Mouse (Mus musculus): ENCODE measurements around the gene Man1a. TPM values are rescaled to one million over a fixed set of nuclear protein-coding genes. Genes with fewer than 3 reads are reported as not detected.

Gene Man1a
- polyA plus RNA-seq, 1 experiment: 7.7 TPM

GRCm38 (mm10) chr10:54089923-54090322 is 13.5 kb upstream of the Man1a start:
- Histone ChIP-seq H3K27ac (ENCODE audit: insufficient read depth, low read length) (no peak overlapping the region), H3K4me1 (ENCODE audit: control insufficient read depth, insufficient read depth, low read length) (no peaks in the 10 kb centered on the region), H3K4me3 (replicated peaks; ENCODE audit: insufficient read depth, low read depth, low read length) (no peak overlapping the region), H3K27me3 (ENCODE audit: control insufficient read depth, insufficient read depth, low read length) (no peaks in the 10 kb centered on the region)
- no peak for TF ChIP-seq POLR2A (IDR thresholded peaks at IDR 0.05; ENCODE audit: borderline replicate concordance, insufficient read depth, low read length)
- TF ChIP-seq CTCF (IDR thresholded peaks at IDR 0.05; ENCODE audit: borderline replicate concordance, insufficient read depth, low read depth, low read length): no peak
- WGBS: 88% methylated on average over 6 of the region's 6 CpGs
- no peak for DNase-seq

GRCm38 (mm10) chr10:54087346-54087745 is 10.9 kb upstream of the Man1a start:
- whole genome bisulfite sequencing: 81% methylated on average over 3 of the region's 3 CpGs
- no peaks in the 10 kb centered on the region for H3K27me3 ChIP-seq (ENCODE audit: control insufficient read depth, insufficient read depth, low read length)
- DNase-seq: no peak
- H3K27ac ChIP-seq (ENCODE audit: insufficient read depth, low read length): no peak overlapping the region
- H3K4me1 ChIP-seq (ENCODE audit: control insufficient read depth, insufficient read depth, low read length): no peaks in the 10 kb centered on the region
- H3K4me3 ChIP-seq (replicated peaks; ENCODE audit: insufficient read depth, low read depth, low read length): no peak overlapping the region
- TF ChIP-seq CTCF (IDR thresholded peaks at IDR 0.05; ENCODE audit: borderline replicate concordance, insufficient read depth, low read depth, low read length): no peak
- TF ChIP-seq POLR2A (IDR thresholded peaks at IDR 0.05; ENCODE audit: borderline replicate concordance, insufficient read depth, low read length): no peak

GRCm38 (mm10) chr10:54085073-54085472 is 8.7 kb upstream of the Man1a start:
- Histone ChIP-seq H3K4me1 (ENCODE audit: control insufficient read depth, insufficient read depth, low read length) (no peaks in the 10 kb centered on the region), H3K27ac (ENCODE audit: insufficient read depth, low read length) (no peak overlapping the region), H3K4me3 (replicated peaks; ENCODE audit: insufficient read depth, low read depth, low read length) (no peak overlapping the region), H3K27me3 (ENCODE audit: control insufficient read depth, insufficient read depth, low read length) (no peaks in the 10 kb centered on the region)
- TF ChIP-seq CTCF (IDR thresholded peaks at IDR 0.05; ENCODE audit: borderline replicate concordance, insufficient read depth, low read depth, low read length) (no peak), POLR2A (IDR thresholded peaks at IDR 0.05; ENCODE audit: borderline replicate concordance, insufficient read depth, low read length) (no peak)
- WGBS: 87% methylated on average over 2 of the region's 2 CpGs
- DNase-seq: no peak

GRCm38 (mm10) chr10:54077005-54077404 is 596 bp upstream of the Man1a start:
- H3K27me3 ChIP-seq (ENCODE audit: control insufficient read depth, insufficient read depth, low read length): no peaks in the 10 kb centered on the region; the same call in 1 of the 2 replicates
- no peak overlapping the region for H3K27ac ChIP-seq (ENCODE audit: insufficient read depth, low read length)
- no peak for TF ChIP-seq CTCF (IDR thresholded peaks at IDR 0.05; ENCODE audit: borderline replicate concordance, insufficient read depth, low read depth, low read length)
- TF ChIP-seq POLR2A (IDR thresholded peaks at IDR 0.05; ENCODE audit: borderline replicate concordance, insufficient read depth, low read length): no peak
- no peak for DNase-seq
- no peaks in the 10 kb centered on the region for H3K4me1 ChIP-seq (ENCODE audit: control insufficient read depth, insufficient read depth, low read length)
- 65% methylated on average over 3 of the region's 3 CpGs for WGBS
- H3K4me3 ChIP-seq (replicated peaks; ENCODE audit: insufficient read depth, low read depth, low read length): no peak overlapping the region

GRCm38 (mm10) chr10:54075441-54076010 is 883 bp downstream of the Man1a start:
- Histone ChIP-seq H3K4me1 (ENCODE audit: control insufficient read depth, insufficient read depth, low read length) (no peaks in the 10 kb centered on the region), H3K27me3 (ENCODE audit: control insufficient read depth, insufficient read depth, low read length) (no peaks in the 10 kb centered on the region; the same call in 1 of the 2 replicates), H3K4me3 (replicated peaks; ENCODE audit: insufficient read depth, low read depth, low read length) (peak overlapping the region; percentile 39), H3K27ac (ENCODE audit: insufficient read depth, low read length) (no peak overlapping the region)
- peak; percentile 73 to 75 for DNase-seq
- WGBS: under 1% methylated on average over 67 of the region's 68 CpGs
- peak; percentile 39; the same call in 1 of the 2 replicates for TF ChIP-seq POLR2A (IDR thresholded peaks at IDR 0.05; ENCODE audit: borderline replicate concordance, insufficient read depth, low read length)
- TF ChIP-seq CTCF (IDR thresholded peaks at IDR 0.05; ENCODE audit: borderline replicate concordance, insufficient read depth, low read depth, low read length): no peak

GRCm38 (mm10) chr10:54074609-54075421 is 1.6 kb downstream of the Man1a start:
- Histone ChIP-seq H3K4me1 (ENCODE audit: control insufficient read depth, insufficient read depth, low read length) (no peaks in the 10 kb centered on the region), H3K27me3 (ENCODE audit: control insufficient read depth, insufficient read depth, low read length) (no peaks in the 10 kb centered on the region; the same call in 1 of the 2 replicates)
- DNase-seq: peak; percentile 17 to 40

GRCm38 (mm10) chr10:54074247-54074608 is 2.2 kb downstream of the Man1a start:
- Histone ChIP-seq H3K27ac (ENCODE audit: insufficient read depth, low read length) (no peak overlapping the region), H3K4me1 (ENCODE audit: control insufficient read depth, insufficient read depth, low read length) (no peaks in the 10 kb centered on the region), H3K4me3 (replicated peaks; ENCODE audit: insufficient read depth, low read depth, low read length) (peak overlapping the region; percentile 39), H3K27me3 (ENCODE audit: control insufficient read depth, insufficient read depth, low read length) (no peaks in the 10 kb centered on the region; the same call in 1 of the 2 replicates)
- peak in 1 of 2 experiments; percentile 4 for DNase-seq
- WGBS: 7% methylated on average over 14 of the region's 14 CpGs
- TF ChIP-seq POLR2A (IDR thresholded peaks at IDR 0.05; ENCODE audit: borderline replicate concordance, insufficient read depth, low read length) (no peak), CTCF (IDR thresholded peaks at IDR 0.05; ENCODE audit: borderline replicate concordance, insufficient read depth, low read depth, low read length) (no peak)

More at GRCm38 (mm10) chr10:54074609-54075421, 1.6 kb downstream of the Man1a start:
- TF ChIP-seq POLR2A (IDR thresholded peaks at IDR 0.05; ENCODE audit: borderline replicate concordance, insufficient read depth, low read length) (no peak), CTCF (IDR thresholded peaks at IDR 0.05; ENCODE audit: borderline replicate concordance, insufficient read depth, low read depth, low read length) (no peak)
- H3K27ac ChIP-seq (ENCODE audit: insufficient read depth, low read length): no peak overlapping the region
- 2% methylated on average over 73 of the region's 73 CpGs for WGBS
- peak overlapping the region; percentile 39 for H3K4me3 ChIP-seq (replicated peaks; ENCODE audit: insufficient read depth, low read depth, low read length)

Data from cerebellum, adult 2 months (tissue).